Mouse (Mus musculus) kidney, adult 2 months (tissue): Measurements from ENCODE around the gene Tas2r122.

Experiments
- CTCF ChIP-seq: fragments of 200-500 bp; conservative IDR thresholded peaks from 2 replicates; pipeline ENCODE4 v1.5.1; 2011; ENCODE audit warnings: low read depth, mild to moderate bottlenecking, control low read depth, low read length, moderate library complexity, mixed read lengths; ENCODE audit not compliant: insufficient read depth, insufficient read length
- POLR2A ChIP-seq: fragments of 200-500 bp; IDR thresholded peaks from one replicate; pipeline ENCODE4 v1.6.1; 2011; ENCODE audit warnings: low read depth, low read length, control low read depth

GRCm38 (mm10) chr6:132737935-132738334 is 26.2 kb upstream of the Tas2r122 start, which contains the start of gene Tas2r115:
- TF ChIP-seq CTCF = no peak
- TF ChIP-seq POLR2A = no peak
